Mouse (Mus musculus) layer of hippocampus, adult 18-20 months (tissue): ENCODE results near the gene Lcat. TPM values are rescaled to one million over a fixed set of nuclear protein-coding genes. Genes with fewer than 3 reads are reported as not detected.

Experiments
- DNase-seq, 2 experiments: peaks; one replicate each; pipeline ENCODE4 v3.0.0; 2022; ENCODE audit warnings: low spot score in 2 of 2
- total RNA-seq, 2 experiments: library from RNA; stranded (reverse); gene quantifications; 2 replicates each; pipeline ENCODE4 v1.2.3; 2021

Gene Lcat
- total RNA-seq, 2 experiments from 2014 or later = 31.7 to 38.4 TPM

GRCm38 (mm10) chr8:105951057-105951659, 8.0 kb upstream of the Lcat start:
- DNase-seq = peak in 1 of 2 experiments; percentile 61

- DNase-seq = peak in 1 of 2 experiments; percentile 58
Measured at GRCm38 (mm10) chr8:105949350-105949749, 6.2 kb upstream of the Lcat start.

- no peak for DNase-seq
Measured at GRCm38 (mm10) chr8:105942542-105942941, 640 bp downstream of the Lcat start.

GRCm38 (mm10) chr8:105942026-105942425, 1.2 kb downstream of the Lcat start:
- no peak for DNase-seq

- DNase-seq = no peak
Measured at GRCm38 (mm10) chr8:105938306-105938669, 4.9 kb downstream of the Lcat start, which contains the start of gene Psmb10. Gene Psmb10 (minus strand): TSS chr8:105938444.

- DNase-seq = peak in 1 of 2 experiments; percentile 60
Measured at GRCm38 (mm10) chr8:105937496-105938305, 5.5 kb downstream of the Lcat start.

GRCm38 (mm10) chr8:105936866-105937475, 6.2 kb downstream of the Lcat start:
- peak; percentile 81 to 90 for DNase-seq

GRCm38 (mm10) chr8:105935863-105936603, 7.1 kb downstream of the Lcat start:
- DNase-seq = no peak

GRCm38 (mm10) chr8:105935105-105935504, 8.1 kb downstream of the Lcat start:
- no peak for DNase-seq

GRCm38 (mm10) chr8:105933762-105934161, 9.4 kb downstream of the Lcat start, which contains the start of gene Ctrl:
Gene Ctrl (minus strand): TSS chr8:105933862.
- DNase-seq = no peak

GRCm38 (mm10) chr8:105932525-105932924, 10.7 kb downstream of the Lcat start:
- no peak for DNase-seq

GRCm38 (mm10) chr8:105931271-105931670, 11.9 kb downstream of the Lcat start:
- no peak for DNase-seq

- DNase-seq = peak; percentile 76 to 83
Measured at GRCm38 (mm10) chr8:105930602-105931001, 12.6 kb downstream of the Lcat start.

GRCm38 (mm10) chr8:105925123-105925522, 18.1 kb downstream of the Lcat start:
- no peak for DNase-seq

GRCm38 (mm10) chr8:105919390-105919789, 23.8 kb downstream of the Lcat start:
- DNase-seq = no peak

GRCm38 (mm10) chr8:105900941-105901616, 42.1 kb downstream of the Lcat start:
- DNase-seq = no peak

- peak; percentile 89 to 93 for DNase-seq
Measured at GRCm38 (mm10) chr8:105900180-105900940, 42.8 kb downstream of the Lcat start, which contains the start of gene Pskh1. Gene Pskh1 (plus strand): TSS chr8:105900441.

- no peak for DNase-seq
Measured at GRCm38 (mm10) chr8:105897801-105898480, 45.2 kb downstream of the Lcat start.

GRCm38 (mm10) chr8:105893339-105893738, 49.8 kb downstream of the Lcat start, which contains the start of gene Nrn1l:
Gene Nrn1l (plus strand): TSS chr8:105893567.
- peak; percentile 76 to 80 for DNase-seq
